Mouse (Mus musculus): ENCODE data around the gene Scg2.

GRCm38 (mm10) chr1:79449943-79450342, 10.0 kb upstream of the Scg2 start:
- TF ChIP-seq POLR2A (IDR thresholded peaks at IDR 0.05; ENCODE audit: control insufficient read depth, extremely low read depth, insufficient read depth, low read length, poor library complexity) (no peak), CTCF (IDR thresholded peaks at IDR 0.05; ENCODE audit: borderline replicate concordance, control insufficient read depth, extremely low read depth, insufficient read depth, low read length, poor library complexity) (no peak)

Data from thymus, adult 2 months (tissue).